Mouse (Mus musculus): ENCODE data around the gene Dnttip1. TPM values are rescaled to one million over a fixed set of nuclear protein-coding genes. Genes with fewer than 3 reads are reported as not detected.
"Not testable (repeated sequence)": the region's sequence is repeated elsewhere in the genome, so short reads cannot be mapped to it uniquely, and the experiment has no call there.

Gene Dnttip1
- 10 to 100 TPM; 22.8 to 29.3 TPM for total RNA-seq (2021)

GRCm38 (mm10) chr2:164745843-164746479, at the start of gene Dnttip1, which contains the start of gene Wfdc3:
TSS of gene Dnttip1 (plus strand) at chr2:164745983.
TSS of gene Wfdc3 (minus strand) at chr2:164745931.
- intact Hi-C loops (cut with DNase I), result loop anchor here (1.0 kb wide), 1 partner anchor 21 kb away; no protein-coding TSS in a partner anchor

GRCm38 (mm10) chr2:164698201-164698600, 47.6 kb upstream of the Dnttip1 start, which contains the start of gene Spint4:
TSS of gene Spint4 (plus strand) at chr2:164698501.
- intact Hi-C loops (cut with DNase I), result no loop called here
- no peak for DNase-seq

More at GRCm38 (mm10) chr2:164745843-164746479, at the start of gene Dnttip1, which contains the start of gene Wfdc3:
- DNase-seq, result peak; percentile 94 to 95

- intact Hi-C loops (cut with DNase I), result no loop called here
- DNase-seq, result no peak
Measured at GRCm38 (mm10) chr2:164700959-164701358, 44.8 kb upstream of the Dnttip1 start.

- intact Hi-C loops (cut with DNase I), result no loop called here
- no peak for DNase-seq
Measured at GRCm38 (mm10) chr2:164701761-164702160, 44.0 kb upstream of the Dnttip1 start.

- intact Hi-C loops (cut with DNase I), result no loop called here
Measured at GRCm38 (mm10) chr2:164704235-164704634, 41.5 kb upstream of the Dnttip1 start.

GRCm38 (mm10) chr2:164705328-164705727, 40.5 kb upstream of the Dnttip1 start:
- intact Hi-C loops (cut with DNase I), result no loop called here
- no peak for DNase-seq

More at GRCm38 (mm10) chr2:164704235-164704634, 41.5 kb upstream of the Dnttip1 start:
- DNase-seq, result no peak

- intact Hi-C loops (cut with DNase I), result no loop called here
- no peak for DNase-seq
Measured at GRCm38 (mm10) chr2:164705991-164706390, 39.8 kb upstream of the Dnttip1 start.

GRCm38 (mm10) chr2:164715005-164715404, 30.8 kb upstream of the Dnttip1 start, which contains the start of gene Spint5:
TSS of gene Spint5 (plus strand) at chr2:164715305.
- intact Hi-C loops (cut with DNase I), result no loop called here
- no peak for DNase-seq

GRCm38 (mm10) chr2:164716194-164716786, 29.5 kb upstream of the Dnttip1 start:
- intact Hi-C loops (cut with DNase I); DNase-seq: not testable (repeated sequence)

- intact Hi-C loops (cut with DNase I), result no loop called here
- no peak for DNase-seq
Measured at GRCm38 (mm10) chr2:164723276-164723675, 22.5 kb upstream of the Dnttip1 start.

- DNase-seq, result peak; percentile 55 to 75
- intact Hi-C loops (cut with DNase I), result loop anchor here (1.0 to 5.0 kb wide), 2 partner anchors 44 to 134 kb away; no protein-coding TSS in a partner anchor
Measured at GRCm38 (mm10) chr2:164725895-164726619, 19.7 kb upstream of the Dnttip1 start.

- intact Hi-C loops (cut with DNase I), result no loop called here
Measured at GRCm38 (mm10) chr2:164731719-164732118, 14.1 kb upstream of the Dnttip1 start.

GRCm38 (mm10) chr2:164733259-164733658, 12.5 kb upstream of the Dnttip1 start:
- intact Hi-C loops (cut with DNase I), result no loop called here

More at GRCm38 (mm10) chr2:164731719-164732118, 14.1 kb upstream of the Dnttip1 start:
- DNase-seq, result no peak

GRCm38 (mm10) chr2:164734839-164735238, 10.9 kb upstream of the Dnttip1 start:
- intact Hi-C loops (cut with DNase I), result no loop called here

More at GRCm38 (mm10) chr2:164733259-164733658, 12.5 kb upstream of the Dnttip1 start:
- DNase-seq, result no peak

GRCm38 (mm10) chr2:164735446-164735845, 10.3 kb upstream of the Dnttip1 start:
- no peak for DNase-seq
- intact Hi-C loops (cut with DNase I), result no loop called here

More at GRCm38 (mm10) chr2:164734839-164735238, 10.9 kb upstream of the Dnttip1 start:
- no peak for DNase-seq

- intact Hi-C loops (cut with DNase I), result no loop called here
- no peak for DNase-seq
Measured at GRCm38 (mm10) chr2:164737377-164738090, 8.2 kb upstream of the Dnttip1 start.

GRCm38 (mm10) chr2:164739876-164740275, 5.9 kb upstream of the Dnttip1 start:
- intact Hi-C loops (cut with DNase I), result no loop called here
- no peak for DNase-seq

- DNase-seq, result no peak
- intact Hi-C loops (cut with DNase I), result no loop called here
Measured at GRCm38 (mm10) chr2:164744987-164745386, 796 bp upstream of the Dnttip1 start.

- no peak for DNase-seq
- intact Hi-C loops (cut with DNase I), result loop anchor here (1.0 kb wide), 1 partner anchor 21 kb away; no protein-coding TSS in a partner anchor
Measured at GRCm38 (mm10) chr2:164746693-164747092, 910 bp downstream of the Dnttip1 start.

- DNase-seq, result no peak
- intact Hi-C loops (cut with DNase I), result no loop called here
Measured at GRCm38 (mm10) chr2:164748191-164748590, 2.4 kb downstream of the Dnttip1 start.

Measured in heart, postnatal 36 days (tissue).